Mouse (Mus musculus) lung, adult 2 months (tissue): ENCODE measurements at regions not wholly inside any gene's neighbourhood (a gene's known extent, or its start where the extent isn't known, plus 50 kb on each side); places are given as distances from the start of the nearest gene placed in this dataset.

ENCODE experiments used
- DNase-seq: peaks from one replicate; pipeline ENCODE4 v3.0.0; 2022
- H3K4me1 ChIP-seq: fragments of 200-500 bp; 2 replicates; pipeline ENCODE4 v1.6.1; 2011; ENCODE audit warnings: low read length; ENCODE audit not compliant: control insufficient read depth, insufficient read depth
- H3K4me3 ChIP-seq: fragments of 200-500 bp; replicated peaks from 2 replicates; pipeline ENCODE3; 2011; ENCODE audit warnings: low read depth, mild to moderate bottlenecking, control low read depth, low read length; ENCODE audit errors: extremely low read depth
- CTCF ChIP-seq: fragments of 200-500 bp; IDR thresholded peaks from 2 replicates; pipeline ENCODE4 v1.5.1; 2011; ENCODE audit warnings: mild to moderate bottlenecking, low read length, control low read depth; ENCODE audit not compliant: insufficient read depth
- POLR2A ChIP-seq: fragments of 200-500 bp; IDR thresholded peaks from 2 replicates; pipeline ENCODE4 v1.6.1; 2011; ENCODE audit warnings: low read depth, mild to moderate bottlenecking, control low read depth, low read length, borderline replicate concordance; ENCODE audit errors: extremely low read depth
- WGBS: fragments of 180-500 bp; shearing (Covaris S2); methylation state at CpG from one replicate; pipeline ENCODE4 v1.1.7; 2018; 5-methylcytosine and 5-hydroxymethylcytosine counted together

DNA sequence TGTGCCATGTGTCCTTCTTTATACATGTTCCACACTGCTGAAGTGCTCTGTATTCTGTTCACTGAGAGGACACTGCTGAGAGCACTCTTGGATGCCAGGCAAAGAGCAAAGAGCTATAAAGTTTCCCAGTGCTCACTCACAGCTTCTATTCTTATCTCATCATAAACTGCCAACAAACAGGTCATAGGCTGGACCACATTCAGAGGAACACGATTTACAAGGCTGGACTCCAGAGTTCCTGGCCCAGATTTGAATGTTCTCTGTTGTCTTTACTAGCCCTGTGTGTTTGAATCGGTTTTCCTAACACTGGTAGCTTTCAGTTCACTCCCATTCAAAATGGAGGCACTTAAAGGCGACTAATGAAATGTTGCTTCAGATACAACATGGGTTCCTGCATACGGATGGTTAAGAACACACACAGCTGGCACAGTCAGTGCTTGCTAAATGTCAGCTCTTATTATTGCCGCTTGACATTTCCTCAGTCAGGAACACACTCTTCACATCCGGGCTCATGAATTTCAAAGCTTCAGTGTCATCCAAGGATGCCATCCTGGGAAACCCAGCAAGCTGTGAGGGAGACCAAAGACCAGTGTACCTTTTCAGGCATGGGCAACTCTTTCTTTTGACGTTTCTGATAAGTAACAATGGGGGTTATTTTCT, 1203.8 kb downstream of the Gsdmc2 start:
- TF ChIP-seq CTCF (no peak), POLR2A (no peak)
- WGBS: 69% methylated on average over 7 of the region's 7 CpGs
- Histone ChIP-seq H3K4me1 (no peaks in the 10 kb centered on the region), H3K4me3 (no peak overlapping the region)
- DNase-seq: no peak

DNA sequence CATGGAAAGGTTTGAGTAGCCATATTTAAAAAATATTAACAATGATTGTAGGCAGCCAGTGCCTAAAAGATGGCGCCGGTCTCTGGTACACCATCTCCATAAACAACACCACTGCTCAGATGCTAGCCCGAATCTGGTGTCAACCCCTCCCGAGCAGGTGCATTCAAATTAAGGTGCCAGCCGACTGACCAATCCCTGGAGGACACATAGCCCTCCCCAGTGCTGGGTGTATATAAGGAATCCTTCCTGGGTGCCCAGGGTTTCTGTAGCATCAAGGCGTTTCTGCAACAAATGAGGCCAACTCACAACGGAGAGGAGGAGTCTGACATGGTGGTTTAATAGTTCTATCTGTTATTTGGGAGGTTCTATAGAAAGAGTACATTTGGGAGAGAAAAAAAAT, 1219.6 kb downstream of the Gsdmc2 start:
- TF ChIP-seq CTCF: no peak
- TF ChIP-seq POLR2A: no peak
- 89% methylated on average over 7 of the region's 7 CpGs for WGBS
- no peak for DNase-seq
- no peak overlapping the region for H3K4me3 ChIP-seq
- no peaks in the 10 kb centered on the region for H3K4me1 ChIP-seq

GRCm38 (mm10) chr15:62616042-62616441, 1228.9 kb downstream of the Gsdmc2 start:
- H3K4me3 ChIP-seq: no peak overlapping the region
- 89% methylated on average over 5 of the region's 5 CpGs for WGBS
- TF ChIP-seq POLR2A (no peak), CTCF (no peak)
- no peaks in the 10 kb centered on the region for H3K4me1 ChIP-seq
- DNase-seq: no peak

- Histone ChIP-seq H3K4me3 (no peak overlapping the region), H3K4me1 (no peaks in the 10 kb centered on the region)
- no peak for DNase-seq
- TF ChIP-seq POLR2A: no peak
- TF ChIP-seq CTCF: no peak
Measured at GRCm38 (mm10) chr15:62596735-62597134, 1248.2 kb downstream of the Gsdmc2 start.

DNA sequence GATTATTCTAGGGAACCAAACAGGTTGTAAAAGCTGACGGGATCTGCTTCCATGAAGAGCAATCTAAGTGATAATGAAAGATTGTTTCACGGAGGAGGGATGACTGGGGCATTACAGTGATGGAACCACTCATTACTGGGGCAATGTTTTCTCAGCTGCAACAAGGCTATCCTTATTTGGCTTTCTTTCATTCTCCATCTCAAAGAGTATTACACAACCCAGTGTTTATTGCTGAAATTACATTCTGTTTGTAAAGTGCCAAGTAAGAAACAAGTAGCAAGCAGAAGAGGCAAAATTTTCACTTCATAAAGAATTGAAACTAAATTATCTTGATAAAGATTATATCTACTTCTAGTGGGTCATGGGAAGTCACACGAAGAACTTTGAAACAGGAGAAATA, 1256.4 kb downstream of the Gsdmc2 start:
- 72% methylated on average over 3 of the region's 3 CpGs for WGBS
- DNase-seq: no peak
- TF ChIP-seq CTCF (no peak), POLR2A (no peak)
- no peak overlapping the region for H3K4me3 ChIP-seq
- no peaks in the 10 kb centered on the region for H3K4me1 ChIP-seq

- TF ChIP-seq CTCF (no peak), POLR2A (no peak)
- no peaks in the 10 kb centered on the region for H3K4me1 ChIP-seq
- DNase-seq: no peak
- no peak overlapping the region for H3K4me3 ChIP-seq
- 74% methylated on average over 3 of the region's 3 CpGs for WGBS
Measured at GRCm38 (mm10) chr15:62578788-62579187, 1266.2 kb downstream of the Gsdmc2 start.

- TF ChIP-seq CTCF (no peak), POLR2A (no peak)
- DNase-seq: no peak
- Histone ChIP-seq H3K4me3 (no peak overlapping the region), H3K4me1 (no peaks in the 10 kb centered on the region)
- 88% methylated on average over 2 of the region's 2 CpGs for WGBS
Measured at GRCm38 (mm10) chr15:62575791-62576190, 1269.2 kb downstream of the Gsdmc2 start.

DNA sequence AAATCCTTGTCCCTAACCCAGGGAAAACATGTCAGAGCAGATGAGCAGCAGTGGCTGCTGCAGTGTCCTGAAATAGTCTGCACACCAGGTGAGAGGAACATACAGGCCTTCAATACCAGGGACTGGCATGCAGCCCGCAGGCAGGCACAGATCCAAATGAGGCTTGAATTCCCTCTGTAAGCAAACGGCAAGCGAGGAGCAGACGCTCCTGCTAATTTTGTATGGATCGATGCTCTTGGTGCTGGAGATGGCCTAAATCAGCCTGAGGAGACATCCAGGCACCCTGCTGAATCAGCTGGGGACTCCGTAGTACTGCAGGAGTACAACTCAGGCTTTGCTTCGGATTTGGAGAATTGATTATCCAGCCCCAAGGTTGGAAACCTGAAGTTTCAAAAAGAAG, 1273.2 kb downstream of the Gsdmc2 start:
- H3K4me3 ChIP-seq: no peak overlapping the region
- DNase-seq: no peak
- TF ChIP-seq CTCF (no peak), POLR2A (no peak)
- H3K4me1 ChIP-seq: no peaks in the 10 kb centered on the region
- WGBS: 78% methylated on average over 7 of the region's 7 CpGs

DNA sequence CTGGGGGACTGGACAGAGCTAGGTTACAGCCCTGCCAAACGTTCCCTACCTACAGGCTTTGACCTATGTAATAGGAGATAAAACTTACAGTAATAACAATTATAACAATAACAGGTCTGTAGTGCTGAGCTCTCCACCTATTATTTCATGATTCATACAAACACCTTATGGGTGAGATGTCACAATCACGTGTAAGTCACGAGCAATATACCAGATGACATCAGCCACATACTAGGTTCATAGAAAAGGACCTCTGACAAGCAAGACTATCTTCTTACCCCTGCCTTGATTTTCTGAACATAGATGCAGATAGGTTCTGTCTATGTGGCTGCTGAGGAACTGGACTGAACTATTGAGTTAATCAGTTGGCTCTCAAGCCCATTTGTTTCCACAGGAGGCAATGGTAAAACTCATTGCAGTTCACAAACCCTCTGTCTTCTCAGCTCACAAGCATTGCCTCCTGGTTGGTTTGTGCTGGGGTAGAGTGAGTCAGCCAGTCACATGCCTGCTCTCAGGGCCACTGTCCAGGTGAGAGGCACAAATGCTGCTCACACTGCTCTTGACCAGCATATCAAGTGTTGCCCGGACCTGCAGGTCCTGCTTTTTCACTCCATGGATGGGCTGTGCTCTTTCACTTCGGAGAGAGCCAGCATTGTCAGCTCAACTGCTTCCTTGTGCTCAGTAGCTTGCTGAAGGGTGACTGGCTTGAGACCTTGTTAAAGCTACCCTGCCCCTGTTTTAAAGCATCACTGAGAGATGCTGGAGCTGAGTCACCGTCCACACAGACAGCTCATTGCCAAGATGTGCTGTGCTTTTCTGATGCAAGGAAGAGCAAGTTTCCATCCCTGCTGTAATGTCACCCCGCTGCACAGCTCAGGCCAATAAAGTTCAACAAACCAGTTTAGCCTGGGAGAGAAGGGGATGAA, 1275.9 kb downstream of the Gsdmc2 start:
- H3K4me1 ChIP-seq: peaks cover 2% of the 10 kb centered on the region; the same call in 1 of the 2 replicates
- TF ChIP-seq CTCF: no peak
- TF ChIP-seq POLR2A: no peak
- no peak for DNase-seq
- WGBS: 70% methylated on average over 7 of the region's 7 CpGs
- H3K4me3 ChIP-seq: no peak overlapping the region
